Mouse (Mus musculus): ENCODE data around the gene Ctsll3.

The Ctsll3 gene

GRCm38 (mm10) chr13:60802749-60803148 is at the start of gene Ctsll3:
Gene Ctsll3 (minus strand): TSS chr13:60802849.
- no peak for DNase-seq (ENCODE audit: extremely low read depth, low read depth, low spot score)

DNA sequence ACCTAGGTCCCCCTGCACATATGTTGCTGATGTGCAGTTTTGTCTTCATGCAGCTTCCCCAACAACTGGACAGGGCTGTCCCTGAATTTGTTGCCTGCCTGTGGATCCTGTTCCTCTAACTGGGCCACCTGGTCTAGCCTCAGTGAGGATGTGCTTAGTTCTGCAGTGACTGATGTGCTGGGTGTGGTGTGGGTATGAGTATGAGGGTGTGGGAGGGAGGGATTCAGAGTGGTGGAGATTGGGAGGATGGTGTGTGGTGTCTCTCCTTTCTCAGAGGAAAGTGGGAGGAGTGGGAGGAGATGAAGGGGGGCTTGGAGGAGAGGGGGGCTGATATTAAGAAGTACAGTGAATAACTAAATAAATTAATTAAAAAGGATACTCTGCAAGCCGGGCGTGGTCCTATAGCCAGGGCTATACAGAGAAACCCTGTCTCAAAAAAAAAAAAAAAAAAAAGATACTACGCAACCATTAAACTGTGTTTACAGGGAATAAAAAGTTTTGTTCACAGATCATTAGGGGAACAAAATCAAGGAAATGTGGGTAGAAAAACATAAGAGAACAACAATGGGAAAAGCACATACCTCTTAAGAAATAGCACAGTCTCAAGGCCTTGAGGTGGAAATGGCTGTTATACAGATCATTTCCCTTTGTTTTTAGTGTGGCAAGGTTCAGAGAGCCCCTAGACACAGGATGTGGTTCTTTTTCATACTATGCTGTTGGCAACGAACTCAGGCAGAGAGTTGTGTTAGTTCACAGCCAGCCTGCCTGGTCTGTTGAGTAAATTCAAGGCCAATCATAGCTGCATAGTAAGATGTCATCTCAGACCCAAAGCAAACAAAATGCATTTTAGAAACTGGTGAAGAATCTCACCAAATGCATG is 45.8 kb upstream of the Ctsll3 start:
- DNase-seq (ENCODE audit: extremely low read depth, low read depth, low spot score): no peak

- no peak for DNase-seq (ENCODE audit: extremely low read depth, low read depth, low spot score)
Measured at GRCm38 (mm10) chr13:60843153-60843552, 40.5 kb upstream of the Ctsll3 start.

GRCm38 (mm10) chr13:60842703-60843102 is 40.1 kb upstream of the Ctsll3 start:
- DNase-seq (ENCODE audit: extremely low read depth, low read depth, low spot score): no peak

DNA sequence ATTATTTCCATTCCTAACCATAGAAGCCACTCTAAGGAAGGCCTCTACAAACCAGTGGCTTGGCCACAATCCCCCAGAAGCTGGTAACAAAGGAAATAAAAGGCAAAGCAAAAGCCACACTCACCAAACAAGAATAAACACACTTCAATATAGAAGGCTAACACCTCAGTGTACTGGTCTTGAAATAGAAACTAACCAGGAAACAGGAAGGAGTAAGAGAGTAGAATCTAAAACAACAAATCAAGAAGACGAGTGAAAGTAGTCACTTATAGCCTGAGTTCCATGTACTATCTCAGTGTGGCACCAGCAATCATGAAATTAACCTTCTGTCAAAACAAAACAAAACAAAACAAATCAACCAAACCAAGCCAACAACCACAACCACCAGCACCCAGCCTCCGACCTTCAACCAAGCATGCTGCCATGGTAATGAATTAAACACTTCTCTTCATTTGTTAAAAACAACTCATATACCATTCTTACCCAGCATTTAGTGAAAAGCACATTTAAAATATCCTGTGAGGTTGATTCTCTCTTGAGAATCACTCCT is 36.8 kb upstream of the Ctsll3 start:
- DNase-seq (ENCODE audit: extremely low read depth, low read depth, low spot score): no peak

GRCm38 (mm10) chr13:60826052-60826451 is 23.4 kb upstream of the Ctsll3 start:
- DNase-seq (ENCODE audit: extremely low read depth, low read depth, low spot score): no peak

DNA sequence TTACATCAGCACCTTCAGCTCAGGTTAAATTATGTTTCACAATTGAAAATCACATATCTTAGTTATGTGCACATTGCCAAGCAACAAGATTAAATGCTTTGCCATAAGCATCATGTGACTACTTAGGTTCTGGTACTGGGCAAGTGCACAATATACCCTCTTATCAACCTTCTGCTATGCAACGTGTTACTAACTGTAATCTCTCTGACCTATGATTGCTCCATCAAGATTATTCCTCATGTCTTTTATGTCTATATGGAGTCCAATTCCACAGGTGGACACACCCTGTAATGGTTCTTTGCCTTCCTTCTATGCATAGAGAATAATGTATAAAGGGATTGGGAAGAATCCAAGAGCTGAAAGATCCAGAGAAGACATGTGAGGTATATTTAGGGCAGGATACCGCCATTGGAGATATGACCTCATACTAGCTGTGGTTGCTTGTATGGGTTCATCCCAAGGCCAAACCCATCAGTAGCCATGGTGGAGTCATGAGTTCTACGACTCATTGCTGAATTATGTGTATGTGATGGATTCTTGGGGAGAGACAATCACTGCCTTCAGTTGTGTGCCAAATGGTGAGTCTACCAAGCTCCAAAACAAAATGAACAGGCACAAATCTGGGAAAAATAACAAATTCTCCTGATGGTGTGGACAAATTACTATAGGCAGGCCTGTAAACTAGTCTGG is 18.0 kb upstream of the Ctsll3 start:
- no peak for DNase-seq (ENCODE audit: extremely low read depth, low read depth, low spot score)

DNA sequence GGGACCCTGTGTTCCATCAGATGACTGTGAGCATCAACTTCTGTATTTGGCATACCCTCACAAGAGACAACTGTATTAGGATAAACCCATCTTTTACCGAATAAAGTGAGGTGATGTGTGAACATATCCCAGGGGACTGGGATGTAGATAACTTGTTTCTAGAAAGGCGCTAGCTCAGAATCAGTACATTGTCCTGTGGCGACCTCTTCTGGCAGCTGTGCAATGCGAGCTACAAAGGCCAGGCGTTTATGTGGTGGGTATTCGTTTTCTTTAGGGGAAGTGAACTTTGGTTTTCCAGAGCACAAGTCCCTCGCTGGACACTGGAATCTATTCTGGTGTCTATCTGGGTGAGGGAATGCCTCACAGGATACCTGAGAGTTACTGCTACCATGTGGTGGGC is 16.8 kb upstream of the Ctsll3 start:
- DNase-seq (ENCODE audit: extremely low read depth, low read depth, low spot score): no peak

DNA sequence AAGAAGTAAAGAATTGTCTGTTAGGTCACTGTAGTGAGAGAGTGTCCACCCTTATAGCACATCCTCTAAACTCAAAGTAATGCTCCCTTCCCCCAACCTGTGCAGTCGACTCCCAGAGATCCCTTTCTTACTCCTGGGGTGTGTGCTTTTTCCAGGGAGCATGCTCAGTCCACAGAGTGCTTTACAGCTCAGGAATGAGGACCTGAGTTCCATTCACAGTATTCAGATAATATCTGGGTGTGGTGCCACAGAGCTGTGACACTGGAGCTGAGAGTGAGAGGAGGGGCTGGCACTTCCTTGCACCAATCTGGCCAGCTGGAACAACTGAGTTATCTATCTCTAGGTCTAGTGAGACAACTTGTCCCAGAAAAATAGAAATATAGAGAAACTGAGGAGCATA is 11.1 kb upstream of the Ctsll3 start:
- DNase-seq (ENCODE audit: extremely low read depth, low read depth, low spot score): no peak

GRCm38 (mm10) chr13:60812768-60813167 is 10.1 kb upstream of the Ctsll3 start:
- DNase-seq (ENCODE audit: extremely low read depth, low read depth, low spot score): no peak

DNA sequence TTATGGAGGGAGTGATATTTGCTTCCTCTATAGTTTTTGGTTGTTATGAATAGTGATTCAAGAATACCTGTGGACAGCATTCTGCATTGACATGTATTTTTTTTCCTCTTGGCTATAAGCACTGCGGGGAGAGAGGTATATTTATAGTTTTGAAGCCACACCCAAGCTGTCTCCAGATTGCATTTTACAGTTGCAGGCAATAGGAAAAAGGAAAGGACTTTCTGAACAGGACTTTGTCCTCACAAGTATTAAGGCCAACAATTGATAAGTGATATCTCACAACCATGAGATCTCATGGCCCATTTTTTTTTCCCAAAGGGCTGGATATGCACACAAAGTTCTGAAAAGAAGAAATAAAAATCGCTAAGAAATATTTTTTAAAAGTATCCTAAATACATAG is 7.0 kb upstream of the Ctsll3 start:
- no peak for DNase-seq (ENCODE audit: extremely low read depth, low read depth, low spot score)

- no peak for DNase-seq (ENCODE audit: extremely low read depth, low read depth, low spot score)
Measured at GRCm38 (mm10) chr13:60789466-60789865, 13.2 kb downstream of the Ctsll3 start.

GRCm38 (mm10) chr13:60786264-60786663 is 16.4 kb downstream of the Ctsll3 start, which contains the start of gene BC051665:
Gene BC051665 (minus strand): TSS chr13:60786364.
- DNase-seq (ENCODE audit: extremely low read depth, low read depth, low spot score): no peak

DNA sequence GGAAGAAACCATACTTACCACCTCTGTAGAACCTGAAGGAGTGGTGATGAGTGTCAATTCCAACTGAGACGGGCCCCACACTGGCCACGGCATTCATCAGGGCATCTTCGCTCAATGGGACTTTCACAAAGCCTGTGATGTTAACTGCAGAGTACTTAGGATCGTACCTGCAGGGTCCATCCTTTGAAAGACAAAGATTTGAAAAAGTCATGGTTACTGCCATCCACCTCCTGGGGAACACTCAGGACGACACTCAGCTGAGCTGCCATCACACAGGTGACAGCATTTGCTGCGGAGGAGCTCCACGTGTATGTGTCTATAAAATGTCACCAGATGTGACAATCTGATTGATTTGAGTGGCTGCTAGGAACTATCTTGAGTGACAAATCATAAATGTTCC is 19.3 kb downstream of the Ctsll3 start:
- no peak for DNase-seq (ENCODE audit: extremely low read depth, low read depth, low spot score)

GRCm38 (mm10) chr13:60780534-60780933 is 22.1 kb downstream of the Ctsll3 start:
- no peak for DNase-seq (ENCODE audit: extremely low read depth, low read depth, low spot score)

GRCm38 (mm10) chr13:60761161-60761560 is 41.5 kb downstream of the Ctsll3 start:
- DNase-seq (ENCODE audit: extremely low read depth, low read depth, low spot score): no peak

DNA sequence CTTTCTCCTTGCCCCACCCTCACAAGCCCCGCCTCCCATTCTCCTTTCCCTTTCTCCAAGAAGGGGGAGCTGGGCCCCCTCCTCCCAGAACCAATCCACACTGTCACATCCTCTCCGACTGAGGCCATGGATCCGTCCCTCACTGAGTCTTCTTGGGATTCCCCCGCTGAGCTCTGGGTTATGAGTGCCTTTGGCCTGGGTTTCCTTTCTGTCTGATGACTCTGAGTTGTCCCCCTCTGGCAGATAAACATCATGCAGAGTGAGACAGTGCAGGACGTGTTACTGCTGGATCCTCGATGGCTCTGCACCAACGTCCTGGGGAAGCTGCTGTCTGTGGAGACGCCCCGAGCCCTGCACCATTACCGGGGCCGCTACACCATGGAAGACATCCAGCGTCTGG is 42.3 kb downstream of the Ctsll3 start:
- DNase-seq (ENCODE audit: extremely low read depth, low read depth, low spot score): no peak

GRCm38 (mm10) chr13:60759136-60759535 is 43.5 kb downstream of the Ctsll3 start:
- no peak for DNase-seq (ENCODE audit: extremely low read depth, low read depth, low spot score)

- DNase-seq (ENCODE audit: extremely low read depth, low read depth, low spot score): no peak
Measured at GRCm38 (mm10) chr13:60757292-60757691, 45.4 kb downstream of the Ctsll3 start.

DNA sequence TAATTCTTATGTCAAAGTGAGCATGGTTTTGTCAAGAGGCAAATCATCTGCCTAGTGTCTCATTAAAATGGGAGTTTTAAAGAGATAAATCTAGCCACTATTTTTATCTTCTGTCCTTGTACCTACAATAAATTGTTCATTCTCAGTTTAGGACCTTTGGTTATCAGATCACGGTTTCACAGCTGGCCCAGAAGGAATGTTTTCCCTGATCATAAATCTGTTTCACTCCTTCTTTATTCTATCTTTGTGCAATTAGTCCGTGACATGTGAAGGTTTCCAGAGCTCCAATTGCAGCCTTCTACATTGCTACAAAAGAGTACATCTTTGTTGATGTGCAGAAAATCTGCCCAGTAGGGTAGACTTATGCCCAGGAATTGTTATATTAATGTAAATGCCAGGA is 47.4 kb downstream of the Ctsll3 start:
- DNase-seq (ENCODE audit: extremely low read depth, low read depth, low spot score): no peak

- no peak for DNase-seq (ENCODE audit: extremely low read depth, low read depth, low spot score)
Measured at GRCm38 (mm10) chr13:60753216-60753615, 49.4 kb downstream of the Ctsll3 start.

- DNase-seq (ENCODE audit: extremely low read depth, low read depth, low spot score): no peak
Measured at GRCm38 (mm10) chr13:60750930-60751329, 51.7 kb downstream of the Ctsll3 start.

Data from fat pad, adult 2 months (tissue).